Mouse (Mus musculus) neutrophil, adult 83 days (primary cell): ENCODE data around the gene Olfr937. TPM values are rescaled to one million over a fixed set of nuclear protein-coding genes. Genes with fewer than 3 reads are reported as not detected.

Experiments
- total RNA-seq, 2 experiments: library from RNA; stranded (reverse); gene quantifications; one replicate each; pipeline ENCODE4 v1.2.4; 2023

Olfr937 gene
- total RNA-seq, result not detected

GRCm38 (mm10) chr9:39064851-39065250 is at the start of gene Olfr937:
Gene Olfr937, minus strand, starts transcription at chr9:39064951.

GRCm38 (mm10) chr9:39078787-39079186 is 14.0 kb upstream of the Olfr937 start, which contains the start of gene Olfr938:
Gene Olfr938, minus strand, starts transcription at chr9:39078887.

GRCm38 (mm10) chr9:39023277-39023676 is 41.5 kb downstream of the Olfr937 start, which contains the start of gene Olfr146:
Gene Olfr146, minus strand, starts transcription at chr9:39023377.

Other genes starting within 250 kb of the Olfr937 start
- gene Olfr923, start 238.4 kb downstream of the Olfr937 start, total RNA-seq, result not detected
- gene Olfr924, start 220.5 kb downstream of the Olfr937 start, total RNA-seq, result not detected
- not detected for gene Olfr26, start 209.9 kb downstream of the Olfr937 start, total RNA-seq
- gene Olfr926, start 187.8 kb downstream of the Olfr937 start, total RNA-seq, result not detected
- gene Olfr930, start 135.1 kb downstream of the Olfr937 start, total RNA-seq, result not detected
- not detected for gene Olfr933, start 92.6 kb downstream of the Olfr937 start, total RNA-seq
- gene Olfr934, start 76.6 kb downstream of the Olfr937 start, total RNA-seq, result not detected
- not detected for gene Olfr935, start 65.3 kb downstream of the Olfr937 start, total RNA-seq
- gene Olfr146, start 41.6 kb downstream of the Olfr937 start, total RNA-seq, result not detected
- gene Olfr938, start 13.9 kb upstream of the Olfr937 start, total RNA-seq, result not detected
- gene Olfr27, start 63.2 kb upstream of the Olfr937 start, total RNA-seq, result not detected
- not detected for gene Olfr943, start 101.4 kb upstream of the Olfr937 start, total RNA-seq
- gene Olfr944, start 137.0 kb upstream of the Olfr937 start, total RNA-seq, result not detected
- not detected for gene Olfr1537, start 185.0 kb upstream of the Olfr937 start, total RNA-seq
- not detected for gene Olfr945, start 211.9 kb upstream of the Olfr937 start, total RNA-seq